Mouse (Mus musculus): ENCODE data around the gene Adora2a. TPM values are rescaled to one million over a fixed set of nuclear protein-coding genes. Genes with fewer than 3 reads are reported as not detected.
A peak's percentile ranks its signal among the peaks of the same experiment; 100 is the strongest.
"Not testable (repeated sequence)": the region's sequence is repeated elsewhere in the genome, so short reads cannot be mapped to it uniquely, and the experiment has no call there.

The Adora2a gene
- total RNA-seq, 2 experiments from 2014 or later = 4.4 to 5.5 TPM

GRCm38 (mm10) chr10:75344563-75344962 lies 27.9 kb downstream of the Adora2a start:
- DNase-seq (ENCODE audit: low spot score in 2 of 2) = not testable (repeated sequence)

- DNase-seq (ENCODE audit: low spot score in 2 of 2) = no peak
Observed at GRCm38 (mm10) chr10:75345265-75345664, 28.6 kb downstream of the Adora2a start.

GRCm38 (mm10) chr10:75350564-75350963 lies 33.9 kb downstream of the Adora2a start:
- no peak for DNase-seq (ENCODE audit: low spot score in 2 of 2)

GRCm38 (mm10) chr10:75352541-75352940 lies 35.9 kb downstream of the Adora2a start:
- no peak for DNase-seq (ENCODE audit: low spot score in 2 of 2)

- not testable (repeated sequence) for DNase-seq (ENCODE audit: low spot score in 2 of 2)
Observed at GRCm38 (mm10) chr10:75353838-75354241, 37.2 kb downstream of the Adora2a start.

GRCm38 (mm10) chr10:75355341-75355740 lies 38.7 kb downstream of the Adora2a start:
- no peak for DNase-seq (ENCODE audit: low spot score in 2 of 2)

- peak in 1 of 2 experiments; percentile 20 for DNase-seq (ENCODE audit: low spot score in 2 of 2)
Observed at GRCm38 (mm10) chr10:75364214-75364690, 47.6 kb downstream of the Adora2a start.

- no peak for DNase-seq (ENCODE audit: low spot score in 2 of 2)
Observed at GRCm38 (mm10) chr10:75364796-75365195, 48.1 kb downstream of the Adora2a start.

- DNase-seq (ENCODE audit: low spot score in 2 of 2) = no peak
Observed at GRCm38 (mm10) chr10:75365231-75365633, 48.6 kb downstream of the Adora2a start.

GRCm38 (mm10) chr10:75373655-75374351 lies 57.1 kb downstream of the Adora2a start:
- peak in 1 of 2 experiments; percentile 27 for DNase-seq (ENCODE audit: low spot score in 2 of 2)

GRCm38 (mm10) chr10:75378688-75379087 lies 62.0 kb downstream of the Adora2a start:
- no peak for DNase-seq (ENCODE audit: low spot score in 2 of 2)

Other genes with a start within 250 kb of the Adora2a start
- 10 to 100 TPM; 46.0 to 49.7 TPM for gene Specc1l, start 104.8 kb upstream of the Adora2a start, total RNA-seq (2021)
- gene Upb1, start 84.2 kb downstream of the Adora2a start, total RNA-seq (2021) = under 1 TPM; 0.29 to 0.39 TPM
- gene Snrpd3, start 200.7 kb downstream of the Adora2a start, total RNA-seq (2021) = 100 to 1,000 TPM; 103 to 106 TPM
- 10 to 100 TPM; 39.5 to 39.9 TPM for gene Gucd1, start 201.1 kb downstream of the Adora2a start, total RNA-seq (2021)
- 1 to 10 TPM; 2.8 to 3.3 TPM for gene Lrrc75b, start 243.5 kb downstream of the Adora2a start, total RNA-seq (2021)
- gene Ggt1, start 244.7 kb downstream of the Adora2a start, total RNA-seq (2021) = under 1 TPM; 0.66 to 0.80 TPM